Mouse (Mus musculus) lung, embryonic 16.5 days (tissue): ENCODE results near the gene Cep41. TPM values are rescaled to one million over a fixed set of nuclear protein-coding genes. Genes with fewer than 3 reads are reported as not detected.

Source experiments
- ATAC-seq: fragments of 200-750 bp; cut with Nextera tagmentation; 2 replicates; pipeline ENCODE4 v1.8.0; 2017; ENCODE audit warnings: low read depth, mild to moderate bottlenecking, moderate library complexity
- H3K27ac ChIP-seq: fragments of 300-500 bp; sonication (generic); 2 replicates; pipeline ENCODE4 v1.5.1; 2014; ENCODE audit warnings: mild to moderate bottlenecking, control low read depth, low read length
- H3K27me3 ChIP-seq: fragments of 300-500 bp; sonication (generic); 2 replicates; pipeline ENCODE4 v1.6.1; 2014; ENCODE audit warnings: low read depth, low read length, mixed read lengths; ENCODE audit not compliant: control insufficient read depth, insufficient read depth
- H3K36me3 ChIP-seq: fragments of 300-500 bp; sonication (generic); 2 replicates; pipeline ENCODE4 v1.6.1; 2014; ENCODE audit warnings: low read length; ENCODE audit not compliant: control insufficient read depth, insufficient read depth
- H3K4me1 ChIP-seq: fragments of 300-500 bp; sonication (generic); replicated peaks from 2 replicates; pipeline ENCODE4 v1.6.1; 2014; ENCODE audit warnings: low read length, mixed read lengths; ENCODE audit not compliant: control insufficient read depth, insufficient read depth
- H3K4me2 ChIP-seq: fragments of 300-500 bp; sonication (generic); 2 replicates; pipeline ENCODE4 v1.6.1; 2014; ENCODE audit warnings: low read depth, low read length, control low read depth
- H3K4me3 ChIP-seq: fragments of 300-500 bp; sonication (generic); 2 replicates; pipeline ENCODE4 v1.5.1; 2014; ENCODE audit warnings: mild to moderate bottlenecking, low read length, control low read depth
- H3K9ac ChIP-seq: fragments of 300-500 bp; sonication (generic); 2 replicates; pipeline ENCODE4 v1.6.1; 2014; ENCODE audit warnings: low read length, control low read depth
- H3K9me3 ChIP-seq: fragments of 300-500 bp; sonication (generic); 2 replicates; pipeline ENCODE4 v1.6.1; 2016; ENCODE audit warnings: low read length; ENCODE audit not compliant: control insufficient read depth
- WGBS: fragments of 180-500 bp; shearing (Covaris S2); extraction: QIAGEN DNeasy Blood & Tissue Kit; methylation state at CpG from one replicate; pipeline ENCODE4 v1.1.7; 2014; 5-methylcytosine and 5-hydroxymethylcytosine counted together
- polyA plus RNA-seq: library from polyadenylated mRNA; unstranded; fragments of >200 nt; fragmentation: Nextera tagmentation; extraction: Ambion mirVana; gene quantifications from 2 replicates; pipeline ENCODE4 v1.2.1, GENCODE M21; 2015

Gene Cep41
- polyA plus RNA-seq, 1 experiment from 2014 or later, result 16.0 TPM

DNA sequence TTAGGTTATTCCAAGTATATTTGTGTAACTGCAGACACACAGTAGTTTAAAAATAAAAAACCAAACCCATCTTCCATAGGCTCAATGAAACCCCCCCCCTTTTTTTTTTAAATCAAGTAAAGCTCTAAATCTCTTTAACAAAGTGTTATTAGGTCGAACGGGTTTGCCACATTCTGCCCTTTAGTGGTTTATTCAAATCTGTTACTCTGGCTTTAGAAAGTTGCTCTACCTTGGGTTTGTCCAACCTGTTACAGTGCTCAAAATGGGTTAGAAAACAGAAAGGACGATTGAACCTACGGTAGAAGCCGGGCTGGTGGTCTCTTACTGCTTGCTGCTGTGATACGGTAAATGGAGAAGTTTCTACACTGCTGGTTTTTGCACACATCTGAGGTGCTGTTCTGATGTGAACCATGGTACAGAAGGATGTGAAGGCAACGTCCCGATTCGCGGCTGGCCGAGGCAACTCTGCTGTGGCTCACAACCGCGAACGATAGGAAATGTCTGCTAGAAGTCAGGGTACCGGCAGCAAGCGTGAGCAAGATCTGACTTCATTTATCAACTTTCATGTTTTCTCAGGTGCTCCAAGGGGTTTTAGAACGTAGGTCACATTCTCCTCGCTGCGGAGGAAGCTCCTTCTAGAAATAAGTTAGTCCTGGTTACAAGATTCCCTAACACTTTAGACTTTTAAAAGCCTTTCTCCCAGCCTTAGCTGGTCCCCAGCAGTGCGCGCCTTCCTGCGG is 41.6 kb upstream of the Cep41 start:
- Histone ChIP-seq H3K4me2 (peak overlapping the region; percentile 58), H3K27ac (peak overlapping the region; percentile 72), H3K4me3 (peak overlapping the region; percentile 5), H3K9me3 (peaks cover 41% of the 10 kb centered on the region), H3K9ac (peak overlapping the region; percentile 62), H3K36me3 (no peaks in the 10 kb centered on the region; the same call in 1 of the 2 replicates), H3K27me3 (no peaks in the 10 kb centered on the region), H3K4me1 (peaks cover 8% of the 10 kb centered on the region)
- WGBS, result 55% methylated on average over 22 of the region's 22 CpGs
- no peak for ATAC-seq

DNA sequence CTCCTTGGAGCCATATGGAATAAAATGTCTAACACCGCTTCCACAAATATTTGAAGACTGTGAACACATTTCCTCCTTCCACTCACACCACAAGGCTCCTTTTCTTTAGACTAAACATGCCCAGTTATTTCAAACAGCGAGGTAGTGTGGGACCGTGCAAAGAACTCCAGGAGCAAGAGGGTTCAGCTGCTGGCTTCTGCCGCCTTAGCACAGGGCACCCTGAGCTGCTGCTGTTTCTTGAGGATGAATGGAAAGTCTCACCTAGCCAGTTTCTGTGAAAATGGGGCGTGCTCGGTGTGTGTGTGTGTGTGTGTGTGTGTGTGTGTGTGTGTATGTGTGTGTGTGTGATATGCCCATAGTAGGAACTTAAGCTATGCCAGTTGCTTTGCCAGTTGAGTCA is 40.9 kb upstream of the Cep41 start:
- H3K9me3 ChIP-seq, result peaks cover 39% of the 10 kb centered on the region
- peaks cover 11% of the 10 kb centered on the region for H3K4me1 ChIP-seq
- no peak overlapping the region for H3K4me3 ChIP-seq
- H3K9ac ChIP-seq, result no peak overlapping the region
- 0 out of 2 replicates have a peak overlapping the region, but pooled peaks have one; percentile 58 for H3K4me2 ChIP-seq
- 30% methylated on average over 6 of the region's 6 CpGs for WGBS
- ATAC-seq, result peak; percentile 20; the same call in 1 of the 2 replicates
- no peaks in the 10 kb centered on the region; the same call in 1 of the 2 replicates for H3K36me3 ChIP-seq
- H3K27me3 ChIP-seq, result no peaks in the 10 kb centered on the region
- peak overlapping the region; percentile 72 for H3K27ac ChIP-seq

DNA sequence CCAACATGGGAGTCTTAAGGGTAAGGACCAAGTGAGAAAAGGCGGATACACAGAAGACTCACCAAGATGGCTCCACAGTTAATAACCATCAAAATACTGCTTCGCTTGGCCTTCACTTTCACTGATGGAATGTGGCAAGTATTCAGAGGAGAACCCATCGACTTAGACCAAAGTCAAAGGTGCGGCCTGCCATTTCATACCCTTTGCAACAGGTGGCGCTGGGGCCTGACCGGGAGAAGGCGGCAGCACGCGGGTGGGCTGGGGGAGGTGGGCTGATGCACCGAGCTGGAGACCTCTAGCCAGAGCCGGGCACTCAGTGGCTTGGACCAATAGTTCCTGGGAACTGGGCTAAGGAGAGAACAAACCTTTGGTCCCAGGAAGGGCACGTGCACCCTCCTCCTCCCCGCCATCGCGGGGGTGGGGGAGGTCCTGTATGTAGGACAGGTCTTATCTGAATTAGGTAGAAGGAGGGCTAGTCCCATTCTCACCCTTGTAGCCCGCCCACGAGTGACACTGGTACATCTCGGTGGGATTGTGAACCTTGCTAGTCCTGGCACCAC is 39.1 kb upstream of the Cep41 start:
- Histone ChIP-seq H3K4me1 (peaks cover 11% of the 10 kb centered on the region), H3K9ac (no peak overlapping the region), H3K27me3 (no peaks in the 10 kb centered on the region), H3K9me3 (peaks cover 23% of the 10 kb centered on the region), H3K4me3 (no peak overlapping the region), H3K4me2 (no peak overlapping the region), H3K27ac (no peak overlapping the region), H3K36me3 (no peaks in the 10 kb centered on the region)
- 58% methylated on average over 18 of the region's 18 CpGs for WGBS
- ATAC-seq, result no peak

- Histone ChIP-seq H3K9me3 (peaks cover 2% of the 10 kb centered on the region; the same call in 1 of the 2 replicates), H3K4me2 (no peak overlapping the region), H3K4me3 (no peak overlapping the region), H3K27ac (peak overlapping the region; percentile 68), H3K36me3 (no peaks in the 10 kb centered on the region), H3K27me3 (no peaks in the 10 kb centered on the region), H3K9ac (no peak overlapping the region), H3K4me1 (peaks cover 11% of the 10 kb centered on the region)
- peak; percentile 13; the same call in 1 of the 2 replicates for ATAC-seq
- WGBS, result 33% methylated on average over 12 of the region's 12 CpGs
These were observed 36.9 kb upstream of the Cep41 start for GRCm38 (mm10) chr6:30730301-30730971.

GRCm38 (mm10) chr6:30723331-30723730 is 29.8 kb upstream of the Cep41 start, which contains the start of gene Mest:
Mest (plus strand) TSS chr6:30723547.
- Histone ChIP-seq H3K27ac (no peak within 1 kb of the TSS), H3K36me3 (no peaks in the 10 kb centered on the region), H3K4me1 (peaks cover 6% of the 10 kb centered on the region; the same call in 1 of the 2 replicates), H3K9ac (no peak within 1 kb of the TSS), H3K4me3 (no peak within 1 kb of the TSS), H3K27me3 (no peaks in the 10 kb centered on the region), H3K9me3 (no peaks in the 10 kb centered on the region), H3K4me2 (no peak within 1 kb of the TSS)
- WGBS, result 58% methylated on average over 7 of the region's 7 CpGs
- ATAC-seq, result no peak

- H3K27ac ChIP-seq, result no peak overlapping the region
- H3K27me3 ChIP-seq, result no peaks in the 10 kb centered on the region
- no peaks in the 10 kb centered on the region for H3K9me3 ChIP-seq
- WGBS, result 79% methylated on average over 4 of the region's 4 CpGs
- no peak for ATAC-seq
- no peak overlapping the region for H3K4me2 ChIP-seq
- peaks cover 6% of the 10 kb centered on the region; the same call in 1 of the 2 replicates for H3K4me1 ChIP-seq
- no peak overlapping the region for H3K9ac ChIP-seq
- no peak overlapping the region for H3K4me3 ChIP-seq
- no peaks in the 10 kb centered on the region for H3K36me3 ChIP-seq
These were observed 29.0 kb upstream of the Cep41 start for GRCm38 (mm10) chr6:30722385-30723164.

DNA sequence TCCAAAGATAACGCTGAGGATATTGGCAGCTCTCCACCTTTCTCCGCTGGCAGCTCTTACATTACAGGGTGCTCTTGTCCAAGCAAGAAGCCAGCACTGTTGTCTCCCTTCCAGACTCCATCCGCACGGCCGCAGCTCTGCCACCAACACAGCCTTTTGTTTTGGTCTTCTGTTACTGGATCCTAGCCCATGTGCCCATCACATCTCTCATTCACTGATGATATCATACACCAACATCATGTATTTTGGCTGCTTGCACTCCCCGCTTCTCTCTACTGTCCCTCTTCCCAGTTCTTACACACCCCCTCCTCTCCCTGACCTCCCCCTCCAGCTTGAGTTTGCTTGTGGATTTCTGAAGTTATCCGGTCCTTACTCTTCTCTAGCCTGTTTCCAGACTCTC is 23.2 kb upstream of the Cep41 start:
- no peaks in the 10 kb centered on the region for H3K9me3 ChIP-seq
- no peak overlapping the region for H3K4me2 ChIP-seq
- 43% methylated on average over 7 of the region's 7 CpGs for WGBS
- H3K4me3 ChIP-seq, result no peak overlapping the region
- H3K9ac ChIP-seq, result no peak overlapping the region
- peak; percentile 54; the same call in 1 of the 2 replicates for ATAC-seq
- H3K4me1 ChIP-seq, result peaks cover 11% of the 10 kb centered on the region
- peak overlapping the region; percentile 3 for H3K27ac ChIP-seq
- H3K36me3 ChIP-seq, result no peaks in the 10 kb centered on the region
- H3K27me3 ChIP-seq, result no peaks in the 10 kb centered on the region

- H3K9me3 ChIP-seq, result no peaks in the 10 kb centered on the region
- no peak overlapping the region for H3K4me2 ChIP-seq
- no peak for ATAC-seq
- H3K27ac ChIP-seq, result peak overlapping the region; percentile 57; the same call in 1 of the 2 replicates
- H3K4me3 ChIP-seq, result no peak overlapping the region
- no peaks in the 10 kb centered on the region for H3K27me3 ChIP-seq
- H3K36me3 ChIP-seq, result no peaks in the 10 kb centered on the region
- no peak overlapping the region for H3K9ac ChIP-seq
- peaks cover 14% of the 10 kb centered on the region for H3K4me1 ChIP-seq
- 59% methylated on average over 5 of the region's 5 CpGs for WGBS
These were observed 21.4 kb upstream of the Cep41 start for GRCm38 (mm10) chr6:30714891-30715471.
